Mouse (Mus musculus): Measurements from ENCODE around the gene Limd1. TPM values are rescaled to one million over a fixed set of nuclear protein-coding genes. Genes with fewer than 3 reads are reported as not detected.

The Limd1 gene
- total and polyA plus RNA-seq, 3 experiments = 32.6 to 37.5 TPM; not detected in 1

DNA sequence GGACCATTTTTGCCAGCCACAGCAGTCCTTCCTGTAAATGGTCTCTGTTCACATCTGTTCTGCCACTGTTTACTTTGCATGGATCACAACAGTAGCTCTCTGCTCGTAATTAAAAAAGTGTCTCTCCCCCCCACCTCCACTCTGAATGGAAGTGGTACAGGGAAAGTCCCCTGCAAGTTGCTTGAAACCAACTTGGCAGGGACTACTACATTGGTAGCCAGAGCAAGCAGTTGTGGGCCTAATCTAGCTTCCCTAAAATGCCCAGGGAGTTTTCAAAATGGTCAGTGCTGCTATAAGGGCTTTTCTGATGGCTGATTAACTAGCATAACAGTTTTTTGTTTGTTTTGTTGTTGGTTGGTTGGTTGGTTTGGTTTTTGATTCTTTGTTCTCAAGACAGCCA, 60.6 kb downstream of the Limd1 start:
- no peak for DNase-seq (ENCODE audit: low read depth, low spot score)
- H3K4me3 ChIP-seq (ENCODE audit: control insufficient read depth in 1 of 2, insufficient read depth in 1 of 2, low read depth in 2 of 2, low read length in 2 of 2) = no peak overlapping the region
- no peak overlapping the region for H3K9ac ChIP-seq (ENCODE audit: control insufficient read depth, low read depth, low read length, poor library complexity, severe bottlenecking)
- peaks cover 5 to 8% of the 10 kb centered on the region in 2 experiments for H3K36me3 ChIP-seq (ENCODE audit: control insufficient read depth in 1 of 2, insufficient read depth in 2 of 2, low read length in 2 of 2)
- H3K27ac ChIP-seq (ENCODE audit: control insufficient read depth, low read depth, low read length) = no peak overlapping the region
- no peaks in the 10 kb centered on the region for H3K9me3 ChIP-seq (replicated peaks; ENCODE audit: insufficient read depth, low read length)
- peaks cover 11% of the 10 kb centered on the region for H3K79me2 ChIP-seq (ENCODE audit: control insufficient read depth, insufficient read depth, low read length, poor library complexity)
- peaks cover 0 to 2% of the 10 kb centered on the region in 2 experiments; a peak in 1 of 4 replicates for H3K4me1 ChIP-seq (ENCODE audit: control insufficient read depth in 1 of 2, insufficient read depth in 2 of 2, low read length in 2 of 2)
- TF ChIP-seq RCOR1 (IDR thresholded peaks at IDR 0.05; ENCODE audit: low read depth, low read length) (no peak), ETS1 (IDR thresholded peaks at IDR 0.05; ENCODE audit: low read depth, low read length) (no peak), MXI1 (IDR thresholded peaks at IDR 0.05; ENCODE audit: low read depth, low read length) (no peak), SMC3 (IDR thresholded peaks at IDR 0.05; ENCODE audit: low read depth, low read length) (no peak), TAL1 (IDR thresholded peaks at IDR 0.05; ENCODE audit: low read length) (no peak), JUND (IDR thresholded peaks at IDR 0.05; ENCODE audit: low read depth, low read length) (no peak), KAT2A (conservative IDR thresholded peaks at IDR 0.05; ENCODE audit: low read depth, low read length) (no peak), POLR2A (IDR thresholded peaks at IDR 0.05; ENCODE audit: control insufficient read depth in 1 of 2, insufficient read depth in 1 of 2, low read depth in 1 of 2, low read length in 2 of 2, poor library complexity in 1 of 2) (no peak), CTCF (IDR thresholded peaks at IDR 0.05 in 2 of 3, conservative IDR thresholded peaks at IDR 0.05 in 1 of 3; ENCODE audit: control insufficient read depth in 1 of 3, insufficient read depth in 1 of 3, low read depth in 2 of 3, low read length in 3 of 3, poor library complexity in 1 of 3, severe bottlenecking in 1 of 3) (no peak), UBTF (IDR thresholded peaks at IDR 0.05; ENCODE audit: borderline replicate concordance, insufficient read depth, low read depth, low read length) (no peak), E2F4 (IDR thresholded peaks at IDR 0.05; ENCODE audit: borderline replicate concordance, low read depth, low read length) (no peak), ZMIZ1 (IDR thresholded peaks at IDR 0.05; ENCODE audit: low read depth, low read length) (no peak), RAD21 (IDR thresholded peaks at IDR 0.05; ENCODE audit: low read depth, low read length) (no peak), ZNF384 (IDR thresholded peaks at IDR 0.05; ENCODE audit: low read depth, low read length) (no peak), MAX (IDR thresholded peaks at IDR 0.05; ENCODE audit: low read length) (no peak), MYC (IDR thresholded peaks at IDR 0.05; ENCODE audit: low read depth, low read length) (no peak), NRF1 (IDR thresholded peaks at IDR 0.05; ENCODE audit: insufficient read depth, low read depth, low read length, poor library complexity, severe bottlenecking) (no peak)
- no peaks in the 10 kb centered on the region for H3K27me3 ChIP-seq (ENCODE audit: control insufficient read depth in 1 of 2, insufficient read depth in 2 of 2, low read length in 2 of 2)

DNA sequence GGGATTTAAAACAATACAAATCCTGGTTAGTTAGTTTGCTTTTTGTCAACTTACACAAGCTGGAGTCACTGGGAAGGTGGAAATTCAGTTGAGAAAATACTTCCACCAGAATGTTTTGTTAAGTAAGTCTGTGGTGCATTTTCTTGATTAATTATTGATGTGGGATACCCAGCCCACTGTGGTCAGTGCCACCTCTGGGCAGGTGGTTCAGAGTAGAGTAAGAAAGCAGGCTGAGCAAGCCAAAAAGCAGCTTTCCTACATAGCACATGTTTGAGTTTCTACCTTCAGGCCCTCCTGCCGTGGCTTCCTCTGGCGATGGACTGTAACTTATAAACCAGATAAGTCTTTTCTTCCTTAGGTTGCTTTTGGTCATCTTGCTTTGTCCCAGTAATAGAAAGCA, 61.3 kb downstream of the Limd1 start:
- Histone ChIP-seq H3K4me3 (ENCODE audit: control insufficient read depth in 1 of 2, insufficient read depth in 1 of 2, low read depth in 2 of 2, low read length in 2 of 2) (no peak overlapping the region), H3K27ac (ENCODE audit: control insufficient read depth, low read depth, low read length) (no peak overlapping the region), H3K27me3 (ENCODE audit: control insufficient read depth in 1 of 2, insufficient read depth in 2 of 2, low read length in 2 of 2) (no peaks in the 10 kb centered on the region), H3K9me3 (replicated peaks; ENCODE audit: insufficient read depth, low read length) (no peaks in the 10 kb centered on the region), H3K79me2 (ENCODE audit: control insufficient read depth, insufficient read depth, low read length, poor library complexity) (peaks cover 7% of the 10 kb centered on the region; the same call in 1 of the 2 replicates), H3K4me1 (ENCODE audit: control insufficient read depth in 1 of 2, insufficient read depth in 2 of 2, low read length in 2 of 2) (peaks cover 0 to 2% of the 10 kb centered on the region in 2 experiments; a peak in 1 of 4 replicates), H3K9ac (ENCODE audit: control insufficient read depth, low read depth, low read length, poor library complexity, severe bottlenecking) (no peak overlapping the region), H3K36me3 (ENCODE audit: control insufficient read depth in 1 of 2, insufficient read depth in 2 of 2, low read length in 2 of 2) (peaks cover 5 to 11% of the 10 kb centered on the region in 2 experiments)
- TF ChIP-seq POLR2AphosphoS2 (IDR thresholded peaks at IDR 0.05; ENCODE audit: low read length) = no peak
- TF ChIP-seq POLR2AphosphoS5 (IDR thresholded peaks at IDR 0.05; ENCODE audit: borderline replicate concordance, low read depth, low read length) = no peak
- TF ChIP-seq E2F4 (IDR thresholded peaks at IDR 0.05; ENCODE audit: borderline replicate concordance, low read depth, low read length) = no peak
- no peak for TF ChIP-seq JUND (IDR thresholded peaks at IDR 0.05; ENCODE audit: low read depth, low read length)
- TF ChIP-seq NRF1 (IDR thresholded peaks at IDR 0.05; ENCODE audit: insufficient read depth, low read depth, low read length, poor library complexity, severe bottlenecking) = no peak
- TF ChIP-seq ZC3H11A (IDR thresholded peaks at IDR 0.05; ENCODE audit: low read depth, low read length) = no peak
- no peak for TF ChIP-seq USF1 (IDR thresholded peaks at IDR 0.05; ENCODE audit: low read depth, low read length)
- TF ChIP-seq GABPA (IDR thresholded peaks at IDR 0.05; ENCODE audit: low read depth, low read length) = no peak
- TF ChIP-seq CHD2 (IDR thresholded peaks at IDR 0.05; ENCODE audit: low read length) = no peak
- no peak for TF ChIP-seq ETS1 (IDR thresholded peaks at IDR 0.05; ENCODE audit: low read depth, low read length)
- no peak for TF ChIP-seq MAFK (IDR thresholded peaks at IDR 0.05; ENCODE audit: borderline replicate concordance, low read depth, low read length)
- TF ChIP-seq POLR2A (IDR thresholded peaks at IDR 0.05; ENCODE audit: control insufficient read depth in 1 of 2, insufficient read depth in 1 of 2, low read depth in 1 of 2, low read length in 2 of 2, poor library complexity in 1 of 2) = no peak
- TF ChIP-seq MAX (IDR thresholded peaks at IDR 0.05; ENCODE audit: low read length) = no peak
- no peak for TF ChIP-seq UBTF (IDR thresholded peaks at IDR 0.05; ENCODE audit: borderline replicate concordance, insufficient read depth, low read depth, low read length)
- no peak for TF ChIP-seq GATA1 (IDR thresholded peaks at IDR 0.05; ENCODE audit: low read depth, low read length)
- no peak for TF ChIP-seq MXI1 (IDR thresholded peaks at IDR 0.05; ENCODE audit: low read depth, low read length)
- TF ChIP-seq TAL1 (IDR thresholded peaks at IDR 0.05; ENCODE audit: low read length) = no peak
- no peak for DNase-seq (ENCODE audit: low read depth, low spot score)
